Mouse (Mus musculus) limb, embryonic 11.5 days (tissue): ENCODE results near the gene Ttc7. TPM values are rescaled to one million over a fixed set of nuclear protein-coding genes. Genes with fewer than 3 reads are reported as not detected.

Experiments used
- ATAC-seq: fragments of 200-750 bp; cut with Nextera tagmentation; 2 replicates; pipeline ENCODE4 v1.8.0; 2017; ENCODE audit warnings: low read depth; ENCODE audit not compliant: insufficient number of reproducible peaks, low FRiP score, low TSS enrichment
- DNase-seq: peaks from one replicate; pipeline ENCODE4 v3.0.0-alpha.2; 2015; ENCODE audit warnings: low spot score
- H3K27ac ChIP-seq: fragments of 300-500 bp; sonication (generic); replicated peaks from 2 replicates; pipeline ENCODE4 v1.5.1; 2014; ENCODE audit warnings: low read depth, mild to moderate bottlenecking, low read length
- H3K27me3 ChIP-seq: fragments of 300-500 bp; sonication (generic); 2 replicates; pipeline ENCODE4 v1.6.1; 2014; ENCODE audit warnings: mild to moderate bottlenecking, low read length, mixed read lengths; ENCODE audit not compliant: control insufficient read depth, insufficient read depth
- H3K36me3 ChIP-seq: fragments of 300-500 bp; sonication (generic); 2 replicates; pipeline ENCODE4 v1.6.1; 2014; ENCODE audit warnings: mild to moderate bottlenecking, low read length, moderate library complexity, mixed read lengths; ENCODE audit not compliant: control insufficient read depth, insufficient read depth
- H3K4me1 ChIP-seq: fragments of 300-500 bp; sonication (generic); 2 replicates; pipeline ENCODE4 v1.6.1; 2014; ENCODE audit warnings: low read length, mixed read lengths; ENCODE audit not compliant: control insufficient read depth, insufficient read depth
- H3K4me2 ChIP-seq: fragments of 300-500 bp; sonication (generic); 2 replicates; pipeline ENCODE4 v1.6.1; 2014; ENCODE audit warnings: low read depth, mild to moderate bottlenecking, moderate library complexity; ENCODE audit not compliant: severe bottlenecking
- H3K4me3 ChIP-seq: fragments of 300-500 bp; sonication (generic); 2 replicates; pipeline ENCODE4 v1.5.1; 2014; ENCODE audit warnings: low read depth, low read length
- H3K9ac ChIP-seq: fragments of 300-500 bp; sonication (generic); 2 replicates; pipeline ENCODE4 v1.6.1; 2014; ENCODE audit warnings: mild to moderate bottlenecking, low read length
- H3K9me3 ChIP-seq: fragments of 300-500 bp; sonication (generic); 2 replicates; pipeline ENCODE4 v1.6.1; 2016; ENCODE audit warnings: low read length; ENCODE audit not compliant: control insufficient read depth
- WGBS: fragments of 180-500 bp; shearing (Covaris S2); extraction: QIAGEN DNeasy Blood & Tissue Kit; methylation state at CpG from one replicate; pipeline ENCODE4 v1.1.7; 2014; 5-methylcytosine and 5-hydroxymethylcytosine counted together
- polyA plus RNA-seq: library from polyadenylated mRNA; unstranded; fragments of >200 nt; fragmentation: Nextera tagmentation; extraction: Ambion mirVana; gene quantifications from 2 replicates; pipeline ENCODE4 v1.2.1, GENCODE M21; 2014

Ttc7 gene
- polyA plus RNA-seq, 1 experiment from 2014 or later, result 1.8 TPM

GRCm38 (mm10) chr17:87365268-87365667, 82.6 kb downstream of the Ttc7 start:
- DNase-seq, result no peak
- no peak overlapping the region for H3K4me2 ChIP-seq
- no peak overlapping the region for H3K4me3 ChIP-seq
- 64% methylated on average over 8 of the region's 8 CpGs for WGBS
- H3K27ac ChIP-seq, result no peak overlapping the region
- H3K9ac ChIP-seq, result no peak overlapping the region
- H3K27me3 ChIP-seq, result no peaks in the 10 kb centered on the region
- H3K36me3 ChIP-seq, result no peaks in the 10 kb centered on the region
- no peaks in the 10 kb centered on the region for H3K9me3 ChIP-seq
- no peak for ATAC-seq
- peaks cover 38% of the 10 kb centered on the region for H3K4me1 ChIP-seq

GRCm38 (mm10) chr17:87366520-87366919, 83.8 kb downstream of the Ttc7 start:
- no peaks in the 10 kb centered on the region for H3K27me3 ChIP-seq
- H3K36me3 ChIP-seq, result no peaks in the 10 kb centered on the region
- H3K4me2 ChIP-seq, result no peak overlapping the region
- H3K9ac ChIP-seq, result no peak overlapping the region
- no peak for ATAC-seq
- no peaks in the 10 kb centered on the region for H3K9me3 ChIP-seq
- no peak overlapping the region for H3K27ac ChIP-seq
- H3K4me3 ChIP-seq, result no peak overlapping the region
- 17% methylated on average over 2 of the region's 2 CpGs for WGBS
- peaks cover 28% of the 10 kb centered on the region for H3K4me1 ChIP-seq
- no peak for DNase-seq

GRCm38 (mm10) chr17:87367228-87367627, 84.5 kb downstream of the Ttc7 start:
- H3K4me2 ChIP-seq, result no peak overlapping the region
- no peak overlapping the region for H3K4me3 ChIP-seq
- no peaks in the 10 kb centered on the region for H3K27me3 ChIP-seq
- no peak overlapping the region for H3K27ac ChIP-seq
- no peak overlapping the region for H3K9ac ChIP-seq
- WGBS, result 28% methylated on average over 4 of the region's 4 CpGs
- peaks cover 28% of the 10 kb centered on the region for H3K4me1 ChIP-seq
- ATAC-seq (no peak), DNase-seq (no peak)
- no peaks in the 10 kb centered on the region for H3K9me3 ChIP-seq
- H3K36me3 ChIP-seq, result no peaks in the 10 kb centered on the region

- Histone ChIP-seq H3K4me1 (peaks cover 28% of the 10 kb centered on the region), H3K4me3 (no peak overlapping the region), H3K9me3 (no peaks in the 10 kb centered on the region), H3K4me2 (no peak overlapping the region), H3K27ac (no peak overlapping the region), H3K27me3 (no peaks in the 10 kb centered on the region), H3K9ac (no peak overlapping the region), H3K36me3 (no peaks in the 10 kb centered on the region)
- no peak for ATAC-seq
- DNase-seq, result no peak
- 54% methylated on average over 3 of the region's 3 CpGs for WGBS
Measured at GRCm38 (mm10) chr17:87367640-87368039, 85.0 kb downstream of the Ttc7 start.

GRCm38 (mm10) chr17:87368481-87368880, 85.8 kb downstream of the Ttc7 start:
- ATAC-seq (no peak), DNase-seq (no peak)
- 86% methylated on average over 10 of the region's 10 CpGs for WGBS
- peaks cover 28% of the 10 kb centered on the region for H3K4me1 ChIP-seq
- H3K27me3 ChIP-seq, result no peaks in the 10 kb centered on the region
- no peaks in the 10 kb centered on the region for H3K9me3 ChIP-seq
- H3K27ac ChIP-seq, result no peak overlapping the region
- H3K4me2 ChIP-seq, result no peak overlapping the region
- no peak overlapping the region for H3K4me3 ChIP-seq
- H3K36me3 ChIP-seq, result no peaks in the 10 kb centered on the region
- no peak overlapping the region for H3K9ac ChIP-seq

- no peak overlapping the region for H3K4me3 ChIP-seq
- H3K9ac ChIP-seq, result no peak overlapping the region
- no peak for ATAC-seq
- H3K9me3 ChIP-seq, result no peaks in the 10 kb centered on the region
- H3K4me1 ChIP-seq, result peaks cover 28% of the 10 kb centered on the region
- H3K36me3 ChIP-seq, result no peaks in the 10 kb centered on the region
- WGBS, result 57% methylated on average over 18 of the region's 18 CpGs
- no peaks in the 10 kb centered on the region for H3K27me3 ChIP-seq
- no peak for DNase-seq
- no peak overlapping the region for H3K27ac ChIP-seq
- H3K4me2 ChIP-seq, result no peak overlapping the region
Measured at GRCm38 (mm10) chr17:87369270-87369759, 86.6 kb downstream of the Ttc7 start.

GRCm38 (mm10) chr17:87372189-87372588, 89.5 kb downstream of the Ttc7 start:
- DNase-seq, result no peak
- Histone ChIP-seq H3K4me1 (peaks cover 39% of the 10 kb centered on the region), H3K9ac (no peak overlapping the region), H3K36me3 (no peaks in the 10 kb centered on the region), H3K4me2 (no peak overlapping the region), H3K9me3 (no peaks in the 10 kb centered on the region), H3K27me3 (no peaks in the 10 kb centered on the region), H3K27ac (no peak overlapping the region), H3K4me3 (no peak overlapping the region)
- no peak for ATAC-seq
- WGBS, result 87% methylated on average over 7 of the region's 7 CpGs

GRCm38 (mm10) chr17:87373327-87373726, 90.6 kb downstream of the Ttc7 start:
- 86% methylated on average over 9 of the region's 9 CpGs for WGBS
- no peak overlapping the region for H3K4me2 ChIP-seq
- H3K36me3 ChIP-seq, result no peaks in the 10 kb centered on the region
- H3K4me1 ChIP-seq, result peaks cover 40% of the 10 kb centered on the region
- DNase-seq (no peak), ATAC-seq (no peak)
- H3K27me3 ChIP-seq, result no peaks in the 10 kb centered on the region
- H3K9ac ChIP-seq, result no peak overlapping the region
- H3K9me3 ChIP-seq, result no peaks in the 10 kb centered on the region
- H3K4me3 ChIP-seq, result no peak overlapping the region
- H3K27ac ChIP-seq, result no peak overlapping the region

GRCm38 (mm10) chr17:87375941-87376511, 93.3 kb downstream of the Ttc7 start:
- Histone ChIP-seq H3K4me2 (no peak overlapping the region), H3K27ac (peak overlapping the region; percentile 75; the same call in 1 of the 2 replicates), H3K4me1 (peaks cover 53% of the 10 kb centered on the region), H3K36me3 (no peaks in the 10 kb centered on the region), H3K4me3 (no peak overlapping the region), H3K27me3 (no peaks in the 10 kb centered on the region), H3K9me3 (no peaks in the 10 kb centered on the region), H3K9ac (peak overlapping the region; percentile 22; the same call in 1 of the 2 replicates)
- DNase-seq (peak; percentile 57), ATAC-seq (0 out of 2 replicates have a peak, but pooled peaks have one; percentile 24)
- 13% methylated on average over 10 of the region's 10 CpGs for WGBS
